Mouse (Mus musculus): ENCODE data around the gene Htra1.
A peak's percentile ranks its signal among the peaks of the same experiment; 100 is the strongest.

The Htra1 gene

DNA sequence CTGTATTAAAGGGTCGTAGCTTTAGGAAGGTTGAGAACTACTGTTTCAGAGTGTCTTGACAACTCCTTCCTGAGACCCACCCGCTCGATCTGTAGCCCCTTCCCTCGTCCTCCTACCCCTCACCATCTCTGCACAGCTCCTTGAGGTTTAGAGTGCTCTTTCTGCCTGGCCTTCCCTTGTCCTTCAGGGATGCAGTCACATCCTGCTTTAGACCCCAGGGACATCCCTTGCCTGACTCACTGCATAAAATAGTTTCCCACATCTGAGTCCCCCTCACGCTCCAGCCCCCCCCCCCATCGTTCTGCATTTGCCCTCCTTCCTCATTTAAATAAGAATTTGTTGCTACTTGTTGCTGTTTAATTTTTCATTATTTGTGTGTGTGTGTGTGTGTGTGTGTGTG is 31.0 kb downstream of the Htra1 start:
- no peak for DNase-seq

DNA sequence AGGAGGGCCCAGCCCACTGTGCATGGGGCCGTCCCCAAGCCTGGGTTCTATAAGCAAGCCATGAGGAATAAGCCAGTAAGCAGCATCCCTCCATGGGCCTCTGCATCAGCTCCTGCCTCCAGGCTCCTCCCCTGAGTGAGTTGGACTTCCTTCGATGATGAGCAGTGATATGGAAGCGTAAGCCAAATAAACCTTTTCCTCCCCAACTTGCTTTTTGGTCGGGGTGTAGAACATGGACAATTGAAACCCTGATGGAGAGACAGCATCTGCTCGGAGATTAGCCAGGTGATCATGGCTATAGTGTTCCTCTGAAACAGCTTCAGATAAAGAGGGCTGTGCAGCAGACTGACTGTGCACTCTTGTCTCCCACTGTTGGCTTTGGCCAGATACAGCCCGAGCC is 32.0 kb downstream of the Htra1 start:
- DNase-seq, result no peak

DNA sequence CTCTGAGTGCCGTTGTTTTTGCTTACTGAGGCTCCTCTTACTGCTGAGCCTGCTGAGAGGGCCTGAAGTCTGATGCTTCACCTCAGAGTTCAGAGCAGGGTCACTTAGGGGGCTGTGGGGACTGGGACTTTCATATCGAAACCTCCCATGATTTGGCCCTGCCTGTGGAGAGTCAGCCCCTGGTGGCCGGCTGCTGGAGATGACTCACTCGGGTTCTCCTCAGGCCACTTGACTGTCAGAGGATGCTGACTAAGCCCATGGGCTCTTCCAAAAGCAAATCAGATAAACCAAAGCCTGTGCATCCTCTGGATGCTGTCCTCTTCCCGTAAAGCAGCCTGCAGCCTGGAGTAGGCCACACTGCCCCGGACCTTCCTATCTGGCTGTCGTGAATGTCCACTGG is 32.6 kb downstream of the Htra1 start:
- peak; percentile 33 to 40 for DNase-seq

DNA sequence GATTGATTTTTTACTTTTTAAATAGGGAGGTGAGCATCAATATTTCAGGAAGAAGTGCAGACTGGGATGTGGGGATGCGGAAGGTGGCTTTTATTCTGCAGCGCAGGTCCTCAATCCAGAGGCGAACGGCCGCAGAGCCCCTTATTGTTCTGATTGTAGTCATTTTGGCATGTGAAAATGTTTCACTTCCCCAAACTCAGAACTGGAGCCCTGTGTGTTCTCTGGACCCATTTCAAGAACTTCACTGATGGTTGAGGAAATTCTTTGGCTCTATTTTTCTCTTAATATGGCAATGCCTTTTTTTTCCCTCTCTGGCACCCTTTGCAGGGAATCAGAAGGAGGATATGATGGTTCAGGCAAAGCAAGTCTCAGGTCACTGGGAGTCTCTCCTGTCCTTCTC is 33.2 kb downstream of the Htra1 start:
- no peak for DNase-seq

DNA sequence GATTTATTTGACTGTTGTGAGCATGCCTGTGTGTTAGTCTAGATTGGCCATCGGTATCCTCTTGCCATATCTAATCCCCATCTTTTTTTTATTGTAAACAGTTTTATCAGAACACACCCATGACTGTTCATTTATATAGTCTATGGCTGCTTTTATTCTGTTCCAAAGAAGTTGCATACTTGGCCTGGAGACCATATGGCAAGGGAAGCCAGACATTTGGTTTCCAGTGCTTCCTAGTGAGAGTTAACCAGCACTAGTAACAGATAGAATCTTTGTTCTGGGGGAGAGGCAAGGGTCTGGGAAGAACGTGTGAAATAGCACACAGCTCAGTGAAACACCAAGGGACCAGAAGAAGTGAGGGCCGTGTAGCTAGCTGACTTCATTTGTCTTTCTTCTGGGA is 33.6 kb downstream of the Htra1 start:
- DNase-seq, result no peak

DNA sequence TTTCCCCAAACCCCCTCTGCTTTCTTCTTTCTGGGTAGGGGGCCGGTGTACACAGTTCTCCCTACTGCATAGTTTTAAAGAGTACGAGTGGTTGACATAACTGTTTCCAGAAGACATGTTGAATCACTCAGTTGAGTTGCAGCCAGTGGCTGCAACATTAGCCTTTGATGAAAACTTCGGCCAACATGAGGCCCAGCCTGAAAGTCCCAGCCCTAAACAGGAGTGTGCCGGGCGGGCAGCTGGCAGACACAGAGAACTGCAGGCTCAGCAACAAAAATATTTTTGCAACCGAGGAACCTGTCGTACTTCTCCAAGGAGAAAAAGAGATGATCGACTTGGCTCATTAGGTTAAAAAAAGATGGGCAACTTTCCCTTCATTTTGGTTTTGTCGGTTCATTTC is 36.9 kb downstream of the Htra1 start:
- DNase-seq, result no peak

DNA sequence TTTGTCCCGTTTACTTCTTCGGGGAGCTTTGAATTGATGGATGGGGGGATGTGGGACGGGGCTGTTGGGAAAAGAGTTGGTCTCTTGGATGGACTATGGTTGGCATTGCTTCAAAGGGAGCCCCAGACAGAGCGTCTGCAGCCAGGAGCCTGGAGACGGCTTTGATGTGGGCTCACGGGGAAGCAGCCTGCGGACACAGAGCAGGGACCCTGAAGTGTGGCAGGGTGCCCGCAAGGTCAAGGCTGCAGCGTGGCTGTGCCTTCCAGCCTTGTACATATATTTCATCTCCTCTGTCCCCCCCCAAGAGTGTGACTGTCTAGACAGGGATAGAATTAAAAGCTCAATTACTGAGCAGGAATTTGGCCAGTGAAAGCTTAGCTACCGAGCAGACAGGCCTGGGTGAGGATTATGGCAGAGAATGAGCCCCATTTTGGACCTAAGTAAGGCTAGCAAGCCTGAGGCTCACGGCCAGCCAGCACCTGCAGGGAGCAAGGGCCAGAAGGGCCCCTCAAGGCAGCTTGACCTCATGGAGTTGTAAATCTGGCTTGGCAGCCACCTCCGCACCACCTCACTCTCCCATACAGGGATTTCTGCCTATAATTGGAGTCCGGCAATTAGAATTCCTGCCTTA is 40.5 kb downstream of the Htra1 start:
- no peak for DNase-seq

DNA sequence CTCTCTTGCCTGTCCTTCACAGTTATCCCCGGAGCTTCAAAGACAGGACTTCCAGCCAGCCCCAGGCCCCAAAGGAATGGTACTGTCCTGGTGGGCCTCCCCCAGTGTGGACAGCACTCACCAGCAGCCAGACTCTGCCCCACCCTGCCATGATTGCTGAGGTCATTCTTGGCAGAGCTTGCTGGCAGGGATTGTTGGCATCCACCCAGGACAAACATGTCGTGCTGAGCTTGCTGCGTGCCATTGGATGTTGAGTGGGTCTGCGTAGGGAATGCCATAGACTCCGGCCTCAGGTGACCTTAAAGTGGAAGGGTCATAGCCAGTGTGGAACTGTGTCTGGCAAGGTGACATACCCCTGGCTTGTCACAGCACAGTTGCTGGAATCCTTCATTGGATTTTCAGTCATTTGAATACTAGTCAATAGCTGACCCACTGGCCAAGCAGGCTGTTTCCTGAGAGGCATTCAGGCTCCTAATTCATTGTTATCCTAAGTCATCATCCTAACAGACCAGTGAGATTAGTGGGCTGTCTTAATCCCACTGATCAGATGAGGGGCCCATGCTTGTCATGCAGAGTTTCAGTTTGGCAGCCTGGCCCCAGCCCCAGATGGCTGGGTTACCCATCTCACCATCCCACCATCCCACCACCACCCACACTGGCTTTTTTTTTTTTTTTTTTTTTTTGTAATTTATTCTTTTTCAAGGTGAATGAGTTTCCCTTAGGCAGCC is 42.0 kb downstream of the Htra1 start:
- DNase-seq, result peak; percentile 90 to 93

DNA sequence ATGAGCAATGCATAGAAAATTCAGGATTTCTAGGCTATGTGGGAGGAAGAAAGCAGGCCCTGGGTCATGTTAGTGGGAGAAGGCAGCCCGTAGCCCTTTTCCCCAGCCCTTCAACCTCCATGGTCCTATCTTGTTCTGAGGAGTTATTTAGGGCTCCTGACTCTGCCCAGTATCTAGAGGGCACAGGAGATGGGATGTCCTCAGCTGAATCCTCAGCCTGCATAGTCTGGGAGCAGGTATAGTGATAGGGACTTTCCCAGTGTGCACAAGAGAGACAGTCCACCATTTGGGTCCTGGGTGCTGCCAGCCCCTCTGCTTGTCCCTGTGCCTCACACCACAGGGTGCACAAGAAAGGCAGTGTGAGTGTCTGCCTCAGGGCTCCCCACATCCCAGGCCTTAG is 42.6 kb downstream of the Htra1 start:
- no peak for DNase-seq

DNA sequence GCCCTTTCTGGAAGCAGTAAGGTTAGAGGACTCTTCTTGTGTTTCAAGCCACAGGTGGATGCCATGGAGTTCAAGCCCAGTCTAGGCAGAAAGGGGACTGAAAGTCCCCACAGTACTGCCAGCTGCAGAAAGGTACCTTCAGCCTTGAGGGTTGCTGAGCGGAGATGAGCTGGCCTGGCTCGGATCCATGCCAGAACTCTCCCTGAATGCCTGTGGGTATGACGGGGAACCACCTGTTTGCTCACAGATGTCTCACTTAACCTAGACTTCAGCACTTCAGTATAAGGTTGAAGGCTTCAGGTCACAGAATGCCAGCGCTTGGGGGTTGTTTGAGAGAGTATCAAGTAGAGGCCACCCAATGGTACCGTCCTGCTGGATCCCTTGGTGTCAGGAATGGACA is 44.2 kb downstream of the Htra1 start:
- DNase-seq, result no peak

DNA sequence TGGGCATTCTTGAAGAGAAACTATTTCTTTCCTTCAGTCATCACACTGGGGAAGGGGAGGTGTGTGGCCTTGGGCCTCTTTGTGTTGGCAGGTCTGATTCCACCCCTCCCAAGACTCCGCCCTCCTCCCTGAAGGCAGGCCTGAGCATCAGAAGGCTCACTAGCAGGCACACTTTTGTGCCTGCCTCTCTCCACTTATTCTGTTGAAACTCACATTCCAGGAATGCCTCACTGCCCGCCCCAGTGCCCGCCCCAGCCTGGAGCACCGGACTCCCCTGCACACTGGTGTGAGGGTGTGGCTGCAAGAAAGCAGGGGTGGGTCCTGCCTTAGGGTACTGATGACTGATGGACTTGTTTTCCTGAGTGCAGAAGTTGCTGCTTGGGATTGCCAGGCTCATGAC is 46.5 kb downstream of the Htra1 start:
- DNase-seq, result peak; percentile 31 to 46

DNA sequence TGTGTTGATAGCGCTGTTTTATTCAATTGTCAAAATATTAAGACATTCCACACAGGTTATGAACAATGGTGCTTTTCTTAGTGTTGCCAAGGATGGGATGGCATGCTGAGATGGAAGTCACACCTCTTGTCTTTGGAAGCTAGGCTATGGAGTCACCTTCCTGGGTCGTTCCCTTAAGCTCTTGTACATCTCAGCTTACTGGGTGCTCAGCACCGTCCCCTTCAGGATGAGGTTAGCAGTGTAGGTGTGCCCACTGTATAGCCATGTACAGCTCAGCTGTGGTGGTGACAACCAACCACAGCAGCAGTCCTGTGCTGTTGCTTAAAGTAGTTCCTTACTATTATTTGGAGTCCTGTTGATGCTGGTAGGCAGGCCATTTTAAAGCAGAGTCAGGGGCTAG is 47.0 kb downstream of the Htra1 start:
- no peak for DNase-seq

DNA sequence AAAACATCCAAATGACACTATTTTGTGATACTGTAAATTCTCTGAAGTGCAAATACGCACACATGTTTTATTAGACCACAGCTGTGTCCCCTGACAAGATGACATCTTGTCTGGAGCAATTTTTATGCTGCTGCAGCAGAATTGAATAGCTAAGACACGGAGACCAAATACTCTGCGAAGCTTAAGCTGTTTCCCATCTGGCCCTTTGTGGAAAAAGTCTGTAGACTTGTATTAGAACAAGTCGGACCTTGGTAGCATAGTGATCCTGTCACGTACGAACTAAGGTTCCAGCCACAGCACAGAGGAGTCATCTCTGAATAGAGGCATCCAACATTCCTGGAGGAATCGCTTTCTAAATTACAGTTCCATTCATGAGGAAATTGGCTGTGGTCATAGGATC is 48.4 kb downstream of the Htra1 start:
- no peak for DNase-seq

DNA sequence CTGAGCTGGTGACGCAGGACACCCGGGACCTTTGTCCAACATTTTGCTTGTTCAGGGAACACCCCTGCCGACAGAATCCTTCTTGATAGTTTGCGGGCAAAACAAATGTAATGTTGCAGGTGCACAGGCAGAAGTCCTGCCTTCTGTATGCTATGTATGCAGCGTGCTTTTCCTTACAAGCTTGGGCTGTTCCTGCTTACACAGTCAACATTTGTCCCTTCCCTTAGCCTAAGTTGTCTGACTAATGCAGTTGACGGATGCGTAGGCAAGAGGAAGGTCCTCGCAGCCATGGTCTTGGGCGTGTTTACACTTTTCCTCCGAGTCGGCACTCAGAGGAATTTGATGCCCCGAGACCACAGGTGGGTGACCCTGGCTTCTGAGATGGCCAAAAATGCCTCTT is 49.3 kb downstream of the Htra1 start:
- no peak for DNase-seq

DNA sequence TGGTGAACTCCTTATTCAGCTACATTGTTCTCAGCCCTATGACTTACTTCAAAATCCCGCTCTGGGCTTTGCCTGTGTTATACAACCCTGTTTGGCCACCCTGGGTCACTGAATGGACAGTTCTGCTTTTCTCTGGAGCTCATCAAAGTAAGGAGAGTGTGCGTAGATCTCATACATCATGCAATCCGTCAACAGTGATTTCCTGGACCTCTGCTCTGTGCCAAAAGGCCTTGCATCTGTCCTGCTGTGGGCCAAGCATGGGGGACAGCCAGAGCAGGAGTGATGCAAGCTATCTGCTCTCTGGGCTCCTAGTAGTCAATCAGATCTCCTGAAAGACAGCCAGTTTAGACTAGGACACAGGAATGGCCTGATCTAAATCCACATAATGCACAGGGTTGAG is 49.8 kb downstream of the Htra1 start:
- no peak for DNase-seq

DNA sequence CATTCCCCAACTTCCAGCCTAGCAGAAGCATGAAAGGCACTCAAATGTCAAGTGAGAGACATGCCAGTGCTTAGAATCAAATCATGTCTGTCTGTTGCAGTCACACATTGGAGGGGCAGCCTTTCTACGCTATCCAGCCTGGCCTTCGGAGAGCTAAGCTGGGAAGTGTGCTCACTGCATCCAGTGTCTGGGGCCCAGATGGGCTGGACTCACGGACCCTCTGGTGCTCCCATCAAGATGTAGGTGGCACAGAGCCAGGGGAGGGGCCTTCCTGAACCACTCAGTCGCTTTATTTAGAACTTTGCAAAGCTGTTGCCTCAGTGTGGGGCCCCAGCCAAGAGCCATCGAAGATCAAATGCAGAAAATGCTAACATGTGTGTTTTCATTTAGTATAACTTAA is 52.2 kb downstream of the Htra1 start:
- no peak for DNase-seq

DNA sequence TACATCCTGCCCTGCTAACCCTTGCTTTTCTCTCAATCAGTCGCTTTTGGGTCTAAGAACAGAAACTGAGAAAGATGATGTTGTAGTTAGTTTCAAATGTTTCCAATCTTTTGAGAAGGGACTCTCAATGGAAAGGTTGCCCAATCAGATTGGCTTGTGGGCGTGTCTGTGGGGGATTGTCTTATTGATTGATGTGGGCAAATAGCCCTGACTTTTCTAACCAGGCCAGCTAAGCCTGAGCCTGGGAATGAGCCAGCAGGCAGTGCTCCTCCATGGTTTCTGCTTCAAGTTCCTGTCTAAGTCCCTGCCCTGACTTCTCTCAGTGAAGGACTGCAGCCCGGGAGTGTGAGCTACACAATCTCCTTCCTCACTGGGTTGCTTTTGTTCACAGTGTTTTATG is 53.5 kb downstream of the Htra1 start:
- DNase-seq, result no peak

DNA sequence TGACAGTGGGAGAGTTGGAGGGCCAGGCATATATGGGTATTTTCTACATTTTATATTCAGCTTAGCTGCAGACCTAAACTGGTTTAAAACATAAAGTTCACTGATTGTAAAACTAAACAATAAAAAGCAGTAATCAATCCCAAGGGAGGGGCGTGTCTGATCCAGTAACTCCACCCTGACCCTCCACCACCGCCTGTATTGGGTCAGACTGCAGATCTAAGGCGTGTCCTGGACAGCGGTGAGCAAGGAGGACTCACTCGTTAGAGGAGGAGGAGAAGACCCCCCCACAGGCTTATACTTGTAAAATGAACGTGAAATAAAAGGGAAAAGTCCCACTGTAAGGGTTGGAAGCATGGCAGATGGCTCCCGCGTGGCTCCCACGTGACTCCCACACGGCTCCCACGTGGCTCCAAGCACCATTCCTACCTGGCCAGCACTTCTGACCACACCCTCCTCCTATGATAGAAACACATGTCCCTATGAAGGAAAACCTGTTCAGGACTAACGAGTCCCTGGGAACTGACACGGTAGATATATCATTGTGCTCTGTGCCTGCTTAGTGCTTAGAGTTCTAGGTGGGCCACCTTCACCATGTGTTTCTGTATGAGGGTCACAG is 55.4 kb downstream of the Htra1 start:
- no peak for DNase-seq

DNA sequence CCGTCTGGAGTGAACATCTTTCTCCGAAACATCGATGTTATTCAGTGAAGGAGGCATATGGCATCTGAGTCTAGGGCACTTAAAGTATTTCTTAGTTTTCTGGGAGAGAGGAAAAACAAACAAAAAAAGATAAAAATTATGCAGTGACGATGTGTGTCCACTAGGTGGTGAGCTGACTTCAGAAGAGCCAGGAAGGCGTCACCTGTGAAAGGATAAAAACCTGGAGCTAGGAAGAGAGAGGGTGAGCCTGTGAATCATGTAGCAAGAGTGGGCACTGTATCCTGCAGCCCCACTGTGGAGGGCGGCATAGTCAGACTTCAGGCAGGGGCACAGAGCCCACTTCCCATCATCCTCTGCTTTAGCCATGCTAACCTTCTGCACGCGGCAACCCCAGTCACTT is 58.0 kb downstream of the Htra1 start:
- DNase-seq, result no peak

DNA sequence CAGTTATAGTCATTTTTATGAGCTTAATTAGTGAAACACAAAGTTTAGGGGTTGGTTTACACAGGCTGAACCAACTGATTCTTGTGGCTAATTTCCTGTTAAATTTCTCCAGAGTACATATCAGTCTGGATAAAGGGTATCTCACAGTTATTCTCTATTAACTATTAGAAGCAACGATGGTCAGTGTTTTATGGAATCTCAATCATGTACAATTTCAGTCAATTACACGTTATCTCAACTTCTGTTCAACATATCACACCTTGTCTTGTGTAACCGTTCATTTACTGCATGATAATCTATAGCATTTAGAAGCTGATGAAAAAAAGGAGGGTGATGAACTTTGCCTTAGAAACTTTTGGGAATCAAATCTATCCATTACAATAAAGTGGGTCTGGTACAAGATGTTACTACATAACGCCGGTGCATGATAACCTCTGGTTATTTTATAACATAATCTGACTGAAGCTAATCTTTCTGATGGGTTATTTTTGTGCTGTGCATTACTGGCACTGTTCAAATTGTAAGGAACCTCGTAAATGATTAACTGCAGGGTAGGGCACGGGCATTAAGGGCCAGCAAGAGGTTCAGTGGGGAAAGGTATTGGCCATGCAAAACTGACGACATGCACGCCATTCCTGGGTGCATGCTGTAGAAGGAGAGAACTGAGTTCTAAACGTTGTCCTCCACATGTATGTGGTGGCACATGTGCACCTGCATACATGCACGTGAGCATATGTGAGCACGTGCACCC is 66.2 kb downstream of the Htra1 start:
- no peak for DNase-seq

DNA sequence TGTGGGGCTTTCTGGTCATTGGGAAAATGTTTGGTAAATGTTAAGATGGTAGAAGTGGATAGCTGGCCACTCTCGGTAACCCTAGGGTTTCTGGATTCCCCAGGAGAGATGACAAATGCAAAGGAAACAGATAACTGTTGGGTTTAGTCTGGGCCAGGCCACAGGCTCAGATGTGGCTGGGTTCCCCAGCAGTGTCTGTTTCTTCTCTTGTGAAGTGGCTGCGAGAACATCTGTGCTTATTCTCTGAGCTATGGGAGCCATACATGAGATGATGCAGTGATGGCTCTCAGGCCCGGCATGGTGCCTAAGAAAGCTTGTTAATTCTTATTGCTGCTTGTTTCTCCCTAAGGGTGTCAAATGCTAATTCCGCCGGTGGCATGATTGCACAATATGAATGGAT is 68.2 kb downstream of the Htra1 start:
- DNase-seq, result no peak

DNA sequence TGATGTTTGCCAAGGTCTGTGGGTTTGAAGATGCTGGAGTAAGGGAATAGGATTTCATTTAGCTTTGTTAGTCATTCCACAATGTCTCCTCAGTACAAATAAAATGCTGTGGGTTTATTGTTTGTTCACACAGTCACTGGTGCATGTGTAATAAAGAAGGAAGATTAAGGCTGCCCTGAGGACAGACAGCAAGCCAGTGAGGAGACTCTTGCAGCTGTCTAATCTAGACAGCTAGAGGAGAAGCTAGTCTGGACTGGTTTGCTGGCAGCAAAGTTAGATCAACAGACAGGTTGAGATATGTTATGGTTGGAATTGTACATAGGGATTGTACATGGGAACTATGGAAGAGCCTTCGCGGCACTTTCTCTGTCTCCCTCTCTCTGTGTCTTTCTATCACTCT is 71.3 kb downstream of the Htra1 start:
- DNase-seq, result no peak

DNA sequence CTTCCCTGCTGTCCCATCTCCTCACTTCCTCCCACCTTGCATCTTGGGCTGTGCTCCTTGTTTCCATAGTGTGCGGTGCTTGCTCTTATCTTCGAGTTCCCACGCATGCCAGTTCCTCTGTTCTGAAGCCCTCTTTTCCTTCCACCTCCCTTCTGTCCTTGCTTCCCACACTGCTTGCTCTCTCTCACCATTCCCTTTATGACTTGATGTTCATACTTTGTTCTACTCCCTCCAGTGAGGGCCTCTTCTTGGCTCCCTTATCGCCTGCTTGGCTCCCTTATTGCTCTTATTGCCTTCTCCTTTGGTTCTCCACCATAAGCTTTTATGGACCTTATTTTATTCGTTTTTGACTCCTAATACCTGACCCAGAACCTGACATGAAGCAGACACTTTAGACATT is 73.3 kb downstream of the Htra1 start:
- DNase-seq, result no peak

DNA sequence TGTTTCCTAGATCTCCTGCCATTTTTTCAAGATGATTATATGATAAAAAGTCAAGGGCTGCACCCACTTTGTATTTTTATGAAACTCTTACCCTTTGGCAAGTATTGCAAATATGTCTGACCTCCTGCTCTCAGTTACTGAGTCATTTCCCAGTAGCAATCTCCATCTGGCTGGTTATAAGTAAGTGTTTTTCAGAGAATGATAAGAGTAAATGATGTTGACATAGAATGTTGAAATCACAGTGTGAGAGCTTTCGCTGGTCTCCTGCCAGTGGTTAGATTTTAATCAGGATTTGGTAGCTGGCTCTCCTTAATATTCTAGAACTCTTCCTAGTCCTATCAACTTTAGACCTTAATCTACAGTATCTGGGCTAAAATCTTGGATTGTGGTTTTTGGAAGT is 76.0 kb downstream of the Htra1 start:
- no peak for DNase-seq

Measured in kidney, postnatal 36 days (tissue).